Mouse (Mus musculus) ovary, adult 18-20 months (tissue): ENCODE results near the gene Smtnl2.
A peak's percentile ranks its signal among the peaks of the same experiment; 100 is the strongest.
"Not testable (repeated sequence)": the region's sequence is repeated elsewhere in the genome, so short reads cannot be mapped to it uniquely, and the experiment has no call there.

ENCODE experiments used
- DNase-seq: peaks from one replicate; pipeline ENCODE4 v3.0.0; 2022; ENCODE audit warnings: low spot score, mixed read lengths

The Smtnl2 gene

DNA sequence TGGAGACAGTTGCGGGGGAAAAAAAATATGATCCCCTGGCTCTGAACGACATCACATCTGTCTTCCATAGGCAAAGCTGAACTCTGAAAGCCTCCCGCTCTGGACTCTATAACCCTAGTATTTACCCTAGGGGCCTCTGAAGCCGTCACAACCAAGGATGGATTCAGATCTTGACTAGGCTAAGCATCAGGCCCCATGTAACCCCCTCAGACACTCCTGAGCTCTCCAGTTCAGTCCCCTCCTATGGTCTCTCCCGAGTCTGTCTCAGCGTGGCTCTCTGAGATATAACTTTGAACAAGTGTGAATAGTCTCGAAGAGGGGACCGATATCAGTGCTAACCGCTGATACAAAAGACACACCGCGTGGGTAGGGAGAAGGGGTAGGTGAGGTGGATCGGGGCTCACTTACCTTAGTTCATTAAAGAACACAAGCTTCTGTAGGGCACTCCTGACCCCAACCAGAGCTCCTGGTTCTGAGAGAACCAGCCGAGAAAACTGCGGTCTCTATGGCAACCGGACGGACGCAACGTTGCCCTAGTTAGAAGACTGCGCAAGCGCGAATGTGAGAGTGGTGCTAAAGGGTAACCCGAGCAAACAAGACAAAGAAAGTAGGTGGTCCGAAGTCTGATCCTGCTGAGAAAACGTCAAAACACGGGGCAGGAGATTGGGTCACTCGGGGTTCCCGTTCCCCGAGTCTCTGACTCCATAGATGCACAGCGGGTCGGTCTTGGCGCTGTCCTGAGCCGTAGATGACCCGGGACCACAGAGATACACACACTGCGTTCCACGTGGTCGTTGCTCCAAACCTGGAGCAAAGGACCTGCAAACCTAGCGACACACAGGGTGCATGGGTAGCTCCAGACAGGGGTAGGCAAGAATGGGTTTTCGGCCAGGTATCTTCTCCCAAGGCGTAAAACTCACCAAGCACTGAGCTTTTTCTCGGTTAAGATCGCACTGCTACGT lies 49.8 kb downstream of the Smtnl2 start:
- DNase-seq: peak; percentile 64

DNA sequence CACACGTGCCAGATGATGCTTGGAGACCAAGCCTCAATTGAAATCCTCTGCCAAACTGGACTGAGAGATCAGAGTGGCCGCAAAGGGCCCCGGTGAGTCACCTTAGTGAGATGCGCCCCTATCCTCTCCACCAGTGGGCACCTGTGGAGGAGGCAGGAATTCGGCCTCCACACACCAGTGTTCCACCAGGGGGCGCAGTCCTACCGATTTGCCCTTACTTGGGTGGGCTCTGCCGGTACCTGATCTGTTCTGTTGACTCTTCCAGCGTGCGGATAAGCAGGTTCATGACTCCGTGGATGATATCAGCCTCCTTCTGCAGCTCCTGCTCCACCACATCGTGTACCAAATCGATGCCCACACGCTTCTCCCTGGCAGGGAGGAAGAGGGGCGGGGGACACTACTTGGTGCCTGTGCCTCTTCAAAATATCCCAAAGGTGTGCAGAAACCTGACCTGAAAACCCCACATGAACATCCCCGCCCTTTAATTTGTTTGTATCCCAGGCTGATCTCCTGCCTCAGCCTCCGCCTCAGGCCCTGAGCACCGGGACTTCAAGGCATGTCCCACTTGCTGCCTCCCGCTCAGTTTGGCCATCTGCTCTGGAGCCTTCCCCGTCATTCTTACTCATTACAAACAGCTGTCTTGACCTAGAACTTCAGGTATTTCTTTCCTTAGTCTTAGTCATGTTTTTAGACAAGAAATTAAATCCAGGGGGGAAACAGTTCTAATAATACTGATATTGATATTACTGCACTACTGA lies 56.4 kb downstream of the Smtnl2 start:
- DNase-seq: no peak

GRCm38 (mm10) chr11:72353186-72353585 lies 58.3 kb downstream of the Smtnl2 start:
- no peak for DNase-seq

DNA sequence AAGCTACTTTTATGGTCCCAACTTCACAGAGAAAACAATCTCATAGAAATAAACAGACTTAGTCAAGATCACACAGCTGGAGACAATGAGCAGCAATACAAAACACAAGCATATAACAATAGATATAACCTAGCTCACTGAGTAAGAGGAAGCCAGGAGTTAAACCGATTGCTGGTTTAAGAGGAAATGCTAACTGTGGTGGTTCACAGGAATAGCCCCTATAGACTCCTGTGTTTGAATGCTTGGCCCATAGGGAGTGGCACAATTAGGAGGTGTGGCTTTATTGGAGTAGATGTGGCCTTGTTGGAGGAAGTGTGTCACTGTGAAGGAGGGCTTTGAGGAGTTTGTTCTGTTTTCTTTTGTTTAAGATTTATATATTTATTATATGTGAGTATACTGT lies 59.2 kb downstream of the Smtnl2 start:
- no peak for DNase-seq

DNA sequence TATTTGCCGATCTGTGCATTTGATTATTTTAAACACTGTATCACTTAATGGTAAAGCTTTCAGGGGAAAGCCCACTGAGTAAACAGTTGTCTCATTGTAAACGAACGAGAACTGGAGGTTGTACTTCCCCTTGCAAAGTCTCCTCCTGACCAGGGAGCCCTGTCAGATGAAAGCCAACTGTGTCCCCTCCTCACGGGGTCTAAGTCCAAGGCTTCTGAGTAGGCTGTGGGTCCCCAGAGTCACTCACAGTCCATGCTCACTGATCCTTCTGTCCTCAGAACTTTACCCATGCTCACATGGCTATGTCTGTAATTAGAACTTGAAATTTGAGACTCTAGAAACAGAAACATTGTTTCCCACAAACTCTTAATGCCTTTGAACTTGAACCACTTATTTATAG lies 61.9 kb downstream of the Smtnl2 start:
- DNase-seq: no peak

DNA sequence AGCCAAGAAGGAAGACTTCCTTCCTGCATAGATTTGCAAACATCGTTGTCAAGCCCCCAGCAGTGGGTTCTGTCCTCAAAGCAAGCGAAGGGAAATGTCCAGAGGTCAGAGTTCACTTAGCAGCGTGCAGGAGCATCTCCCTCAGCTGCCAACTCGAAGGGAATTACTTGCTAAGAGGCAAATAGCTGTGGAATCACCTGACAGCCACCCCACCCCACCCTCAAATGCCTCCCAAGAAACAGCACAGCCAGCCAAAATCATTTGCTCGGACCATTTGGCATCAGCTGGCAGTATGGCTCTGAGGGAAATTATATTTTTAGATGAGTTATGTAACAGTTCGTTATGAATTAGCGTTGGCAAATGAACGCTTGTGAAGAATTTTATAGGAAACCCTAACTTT lies 62.5 kb downstream of the Smtnl2 start:
- no peak for DNase-seq

GRCm38 (mm10) chr11:72348563-72348962 lies 63.0 kb downstream of the Smtnl2 start:
- no peak for DNase-seq

- DNase-seq: no peak
These were observed 67.0 kb downstream of the Smtnl2 start for GRCm38 (mm10) chr11:72344486-72344885.

DNA sequence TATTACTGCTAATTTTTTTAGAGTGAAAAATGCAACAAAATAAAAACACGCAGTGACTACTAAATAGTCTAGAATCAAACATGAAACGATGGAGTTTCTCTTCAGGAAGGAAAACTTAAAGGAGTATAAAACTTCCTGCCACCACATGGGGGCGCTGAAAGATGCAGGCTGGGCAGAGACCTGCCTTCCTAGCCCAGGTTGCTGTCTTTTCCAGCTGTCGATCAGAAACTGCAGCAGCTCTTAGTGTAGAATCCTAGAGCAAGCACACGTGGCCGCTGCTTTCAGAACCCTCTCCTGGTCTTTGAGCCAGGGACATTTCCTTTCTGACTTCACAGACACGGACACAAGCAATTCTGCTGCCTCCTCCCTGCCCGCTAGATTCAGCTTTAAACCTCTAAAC lies 67.6 kb downstream of the Smtnl2 start:
- no peak for DNase-seq

- not testable (repeated sequence) for DNase-seq
These were observed 68.3 kb downstream of the Smtnl2 start for GRCm38 (mm10) chr11:72343238-72343625.

DNA sequence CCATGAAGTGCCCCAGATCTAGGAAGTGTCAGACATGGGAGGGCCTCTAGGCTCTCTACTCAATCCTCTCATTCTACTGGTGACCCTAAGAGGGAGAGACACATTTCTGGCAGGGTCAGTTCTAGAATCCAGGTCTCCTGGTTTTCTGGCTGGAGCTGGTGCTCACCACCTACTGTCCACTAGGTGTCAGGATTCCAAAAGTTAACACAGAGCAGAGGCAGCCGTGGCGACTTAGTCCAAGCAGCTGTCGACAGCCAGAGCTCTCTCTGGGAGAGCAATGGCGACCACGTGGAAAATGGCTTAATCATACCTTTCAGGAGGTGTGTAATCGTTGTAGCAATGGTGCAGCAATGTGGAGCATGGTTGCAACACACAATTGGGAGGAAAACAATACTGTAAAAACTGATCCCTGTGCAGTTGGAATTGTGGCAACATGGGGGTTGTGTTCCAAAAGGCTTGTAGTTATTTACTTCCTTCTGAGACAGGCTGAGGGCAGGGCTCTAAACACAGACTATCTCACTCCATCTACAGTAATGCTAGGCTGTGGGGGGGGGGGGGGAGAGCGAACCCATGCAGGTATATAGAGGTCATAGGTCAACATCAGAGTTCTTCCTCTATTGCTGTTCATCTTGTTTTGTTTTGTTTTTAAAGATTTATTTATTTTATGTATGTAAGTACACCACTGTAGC lies 68.8 kb downstream of the Smtnl2 start:
- DNase-seq: peak; percentile 35

DNA sequence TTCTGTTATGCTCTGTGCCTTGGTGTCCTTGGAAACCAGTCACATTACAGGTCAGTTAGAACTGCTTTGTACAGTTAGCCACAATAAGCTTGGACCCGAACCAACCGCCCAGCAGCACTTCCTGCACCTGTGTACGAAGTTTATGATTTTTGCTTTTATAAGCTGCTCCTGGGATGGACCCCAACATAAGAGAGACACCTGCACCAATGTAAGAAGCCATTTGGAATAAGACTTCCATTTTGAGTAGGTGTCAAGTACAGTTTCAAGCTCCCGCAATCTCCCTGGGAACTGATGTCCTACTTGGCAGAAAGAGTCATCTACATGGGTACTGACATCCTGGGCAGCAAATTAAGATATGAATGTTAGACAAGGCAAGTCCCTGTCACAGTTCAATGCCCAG lies 71.8 kb downstream of the Smtnl2 start:
- DNase-seq: no peak
